Mouse (Mus musculus) G1E-ER4 (cell line): ENCODE results near the gene Fam83c. TPM values are rescaled to one million over a fixed set of nuclear protein-coding genes. Genes with fewer than 3 reads are reported as not detected.

Source experiments
- GATA1 ChIP-seq: IDR thresholded peaks from one replicate; pipeline ENCODE4 v1.8.0; 2012; ENCODE audit warnings: low read length, inconsistent platforms
- polyA plus RNA-seq: library from polyadenylated mRNA; stranded (reverse); fragments of >175 nt; gene quantifications from 2 replicates; pipeline ENCODE4 v1.2.3, GENCODE M21; 2012

The Fam83c gene
- polyA plus RNA-seq, 1 experiment: not detected

GRCm38 (mm10) chr2:155846930-155847329 lies 12.3 kb upstream of the Fam83c start:
- no peak for TF ChIP-seq GATA1

- no peak for TF ChIP-seq GATA1
Measured at GRCm38 (mm10) chr2:155838961-155839360, 4.3 kb upstream of the Fam83c start.

GRCm38 (mm10) chr2:155837961-155838360 lies 3.3 kb upstream of the Fam83c start:
- no peak for TF ChIP-seq GATA1

- TF ChIP-seq GATA1: no peak
Measured at GRCm38 (mm10) chr2:155831302-155831701, 3.4 kb downstream of the Fam83c start.

DNA sequence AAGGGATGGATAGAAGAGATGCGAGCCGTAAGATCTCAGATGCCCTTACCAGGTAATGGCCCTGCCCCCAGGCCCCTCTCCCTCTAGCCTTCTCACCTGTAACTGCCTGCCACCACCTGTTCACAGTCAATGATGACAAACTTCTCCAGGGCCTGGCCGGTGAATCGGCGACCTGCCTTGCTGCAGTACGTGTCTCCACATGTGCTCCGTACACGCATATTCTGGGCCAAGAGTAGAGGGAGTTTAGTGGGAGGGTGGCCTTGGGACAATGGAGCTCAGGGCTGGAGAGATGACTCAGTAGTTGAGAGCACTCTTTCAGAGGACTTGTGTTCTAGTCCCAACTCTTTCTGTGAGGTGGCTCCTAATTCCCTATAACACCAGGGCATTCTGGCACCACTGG lies 3.8 kb downstream of the Fam83c start:
- TF ChIP-seq GATA1: no peak

DNA sequence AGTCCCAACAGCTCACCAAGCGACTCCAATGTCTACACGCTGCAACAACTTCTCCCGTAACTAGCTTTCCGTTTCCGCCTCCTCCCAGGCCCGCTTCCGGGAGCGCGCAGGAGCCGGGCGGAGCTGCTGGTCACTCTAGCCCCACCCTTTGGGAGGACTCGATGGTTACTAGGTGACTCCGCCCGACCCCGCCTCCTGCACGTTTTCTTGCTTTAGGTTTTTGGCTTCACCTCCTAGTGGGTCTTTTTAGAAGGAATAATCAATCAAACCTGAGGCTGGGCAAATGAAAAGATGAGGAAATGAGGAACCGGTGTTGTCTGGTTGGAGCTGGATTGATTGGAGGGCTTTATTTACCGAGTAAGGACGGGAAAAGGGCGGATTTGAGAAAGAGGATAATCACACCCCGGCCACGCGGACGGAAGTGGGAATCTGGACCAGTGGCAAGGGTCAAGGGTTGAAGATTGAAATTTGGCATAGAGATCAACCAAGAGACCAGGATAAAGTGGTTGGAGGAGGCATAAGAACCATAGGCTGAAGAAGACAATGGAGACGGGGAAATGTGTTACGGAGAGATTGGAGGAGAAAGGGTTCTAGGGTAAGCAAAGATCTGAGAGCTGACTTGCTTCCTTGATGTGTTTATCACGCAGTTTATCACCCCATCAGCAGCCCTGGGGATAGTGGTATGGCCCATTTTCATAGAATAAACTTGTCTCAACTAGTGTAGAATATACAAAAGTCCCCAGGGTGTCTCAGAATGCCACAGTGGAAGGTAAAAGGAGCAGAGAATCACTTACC lies 7.8 kb downstream of the Fam83c start, which contains the start of gene Eif6:
TSS of gene Eif6 (minus strand) at position 296 of the 795 bp plus-strand sequence.
- TF ChIP-seq GATA1: no peak

GRCm38 (mm10) chr2:155825904-155826629 lies 8.6 kb downstream of the Fam83c start:
- TF ChIP-seq GATA1: no peak

- TF ChIP-seq GATA1: no peak
Measured at GRCm38 (mm10) chr2:155823722-155824121, 10.9 kb downstream of the Fam83c start.

DNA sequence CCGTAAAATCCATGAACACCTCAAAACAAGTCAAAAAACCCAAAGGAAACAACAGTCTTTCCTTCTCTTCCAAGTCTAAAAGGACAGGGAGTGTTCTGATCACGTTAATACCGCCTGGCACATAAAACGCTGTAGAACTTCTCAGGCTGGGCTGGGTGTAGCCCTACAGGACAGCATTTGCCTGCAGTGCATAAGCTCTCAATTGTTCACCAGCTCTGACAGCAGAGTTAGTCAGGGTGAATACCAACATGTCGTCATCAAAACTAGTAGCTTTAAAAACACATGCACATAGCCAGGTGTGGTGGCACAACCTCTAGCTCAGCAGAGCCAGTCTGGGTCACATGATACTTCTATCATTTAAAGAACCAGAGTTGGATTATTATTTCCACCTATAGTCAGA lies 13.9 kb downstream of the Fam83c start:
- no peak for TF ChIP-seq GATA1

GRCm38 (mm10) chr2:155819449-155820251 lies 15.0 kb downstream of the Fam83c start:
- TF ChIP-seq GATA1: no peak

- no peak for TF ChIP-seq GATA1
Measured at GRCm38 (mm10) chr2:155819392-155819448, 15.4 kb downstream of the Fam83c start, which contains the start of gene BC029722. TSS of gene BC029722 (minus strand) at chr2:155819426.

- TF ChIP-seq GATA1: no peak
Measured at GRCm38 (mm10) chr2:155818596-155819391, 15.9 kb downstream of the Fam83c start.

DNA sequence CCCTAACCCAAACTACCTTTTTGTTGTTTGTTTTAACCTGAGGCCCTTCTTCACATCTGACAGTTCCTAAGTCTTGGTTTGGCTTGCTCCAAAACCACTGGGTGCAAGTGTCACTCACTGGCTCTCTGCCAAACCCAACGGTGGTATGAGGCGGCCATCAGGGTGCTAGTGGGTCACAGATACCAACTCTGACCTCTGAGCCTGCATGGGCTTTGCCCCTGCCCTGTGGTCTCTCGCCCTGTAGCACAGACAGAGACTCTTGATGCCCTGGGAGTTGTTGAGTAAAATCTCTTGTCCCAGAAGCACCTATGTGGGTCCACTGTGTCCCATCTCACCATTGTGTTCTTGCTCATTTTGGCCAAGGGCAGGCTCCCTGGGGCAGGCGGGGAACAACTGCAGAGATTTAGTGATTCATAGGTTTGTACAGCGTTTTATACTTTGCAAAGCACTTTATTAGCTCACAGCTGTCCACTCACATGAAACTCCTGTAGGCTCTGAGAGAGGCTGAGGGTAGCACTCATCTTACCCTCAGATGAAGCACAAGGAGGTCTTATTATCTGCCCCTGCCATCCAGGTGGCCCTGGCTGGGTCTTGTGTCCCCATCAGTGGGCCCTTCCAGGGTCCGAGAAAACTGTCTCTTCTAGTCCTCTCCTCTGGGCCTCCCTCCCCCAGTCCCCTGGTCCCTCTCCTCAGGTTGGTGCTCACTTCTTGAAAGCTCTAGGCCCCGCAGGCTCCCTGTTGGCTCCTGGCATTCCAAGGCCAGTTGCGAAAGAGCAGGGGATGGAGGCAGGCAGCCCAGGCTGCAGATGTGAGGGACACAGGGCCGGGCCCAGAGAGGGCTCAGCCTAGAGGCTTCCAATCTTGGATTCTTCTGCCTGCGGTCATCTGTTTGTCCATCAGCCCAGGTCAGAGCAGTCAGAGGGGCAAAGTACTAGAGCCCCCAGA lies 17.1 kb downstream of the Fam83c start:
- no peak for TF ChIP-seq GATA1

DNA sequence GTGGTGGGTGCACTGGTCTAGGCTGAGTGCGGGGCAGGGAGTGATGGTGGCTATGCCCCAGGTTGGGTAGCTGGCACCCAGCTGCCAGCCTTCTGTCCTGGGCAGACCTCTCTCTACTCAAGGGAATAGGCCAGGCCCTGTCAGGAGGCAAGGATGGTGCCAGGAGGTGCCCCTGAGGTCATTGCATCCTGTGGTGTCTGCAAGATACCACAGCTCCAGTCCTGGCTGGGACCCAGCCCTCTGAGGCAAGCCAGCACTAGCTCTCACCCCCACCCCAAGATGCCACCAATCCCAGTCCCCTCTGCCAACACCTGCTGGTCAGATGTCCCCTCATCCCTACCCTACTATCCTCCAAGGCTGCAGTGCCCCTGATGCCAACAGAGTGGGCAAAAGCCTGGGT lies 18.5 kb downstream of the Fam83c start:
- TF ChIP-seq GATA1: no peak

- no peak for TF ChIP-seq GATA1
Measured at GRCm38 (mm10) chr2:155814829-155815228, 19.8 kb downstream of the Fam83c start.
